Mouse (Mus musculus): ENCODE results near the gene Acsf3. TPM values are rescaled to one million over a fixed set of nuclear protein-coding genes. Genes with fewer than 3 reads are reported as not detected.
A peak's percentile ranks its signal among the peaks of the same experiment; 100 is the strongest.

The Acsf3 gene
- total and polyA plus RNA-seq, 2 experiments from 2014 or later = 18.9 to 22.1 TPM

DNA sequence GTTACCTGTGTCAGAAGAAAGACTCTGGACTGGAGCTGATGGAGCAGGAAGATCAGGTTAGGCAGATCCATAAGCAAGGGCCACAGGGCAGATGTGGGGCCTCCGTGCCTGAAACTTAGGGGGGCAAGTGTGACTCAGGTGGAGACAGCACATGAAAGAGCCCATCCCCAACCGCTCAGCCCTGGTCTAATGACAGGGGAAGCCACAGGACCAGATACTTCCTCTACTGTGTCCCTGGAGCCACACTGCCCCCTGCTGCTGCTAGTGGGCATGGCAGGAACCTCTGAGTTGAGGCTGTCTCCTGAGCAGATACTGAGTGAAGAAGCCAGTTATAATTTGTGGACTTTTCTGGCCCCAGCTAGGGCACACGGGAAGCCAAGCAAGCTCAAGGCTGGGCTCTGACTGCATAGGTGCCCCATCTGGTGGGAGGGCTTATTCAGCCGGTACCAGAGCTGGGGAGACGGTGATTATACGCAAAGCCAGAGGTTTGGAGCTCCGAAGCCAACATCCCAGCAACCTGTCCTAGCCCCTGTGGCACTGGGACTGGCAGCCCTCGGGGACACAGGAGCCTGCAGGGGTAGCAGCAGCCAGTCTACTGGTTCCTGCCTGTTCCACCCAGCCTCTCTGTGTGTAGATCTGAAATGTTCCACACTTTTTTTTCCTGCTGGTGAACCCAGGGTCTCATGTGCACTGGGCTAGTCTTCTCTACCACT is 55.2 kb downstream of the Acsf3 start:
- no peak overlapping the region for H3K4me3 ChIP-seq (ENCODE audit: low read depth, low read length)
- no peak overlapping the region for H3K4me2 ChIP-seq (ENCODE audit: low read depth, low read length, poor library complexity, severe bottlenecking)
- no peaks in the 10 kb centered on the region for H3K36me3 ChIP-seq (ENCODE audit: insufficient read depth, low read length)
- H3K27ac ChIP-seq (ENCODE audit: low read depth, low read length) = no peak overlapping the region
- no peaks in the 10 kb centered on the region for H3K9me3 ChIP-seq (ENCODE audit: low read length)
- ATAC-seq (ENCODE audit: low FRiP score) (peak; percentile 69), DNase-seq (ENCODE audit: low spot score) (peak; percentile 89)
- WGBS = 37% methylated on average over 8 of the region's 8 CpGs
- no peak overlapping the region for H3K9ac ChIP-seq (replicated peaks; ENCODE audit: low read length, poor library complexity, severe bottlenecking)
- TF ChIP-seq CTCF (IDR thresholded peaks at IDR 0.05) = peak; percentile 99
- no peaks in the 10 kb centered on the region for H3K4me1 ChIP-seq (ENCODE audit: insufficient read depth, low read length)
- H3K27me3 ChIP-seq (ENCODE audit: insufficient read depth, low read length) = no peaks in the 10 kb centered on the region

GRCm38 (mm10) chr8:122834416-122834815 is 59.1 kb downstream of the Acsf3 start:
- Histone ChIP-seq H3K4me1 (ENCODE audit: insufficient read depth, low read length) (no peaks in the 10 kb centered on the region), H3K36me3 (ENCODE audit: insufficient read depth, low read length) (no peaks in the 10 kb centered on the region), H3K4me2 (ENCODE audit: low read depth, low read length, poor library complexity, severe bottlenecking) (no peak overlapping the region), H3K9ac (replicated peaks; ENCODE audit: low read length, poor library complexity, severe bottlenecking) (no peak overlapping the region), H3K4me3 (ENCODE audit: low read depth, low read length) (no peak overlapping the region), H3K27ac (ENCODE audit: low read depth, low read length) (no peak overlapping the region), H3K27me3 (ENCODE audit: insufficient read depth, low read length) (no peaks in the 10 kb centered on the region), H3K9me3 (ENCODE audit: low read length) (no peaks in the 10 kb centered on the region)
- ATAC-seq (ENCODE audit: low FRiP score) (no peak), DNase-seq (ENCODE audit: low spot score) (no peak)
- WGBS = 92% methylated on average over 8 of the region's 8 CpGs
- TF ChIP-seq CTCF (IDR thresholded peaks at IDR 0.05) = no peak

- TF ChIP-seq CTCF (IDR thresholded peaks at IDR 0.05) = peak; percentile 82
- H3K27ac ChIP-seq (ENCODE audit: low read depth, low read length) = no peak overlapping the region
- 29% methylated on average over 8 of the region's 8 CpGs for WGBS
These were observed 59.7 kb downstream of the Acsf3 start for GRCm38 (mm10) chr8:122834971-122835370.

GRCm38 (mm10) chr8:122836199-122836598 is 60.9 kb downstream of the Acsf3 start:
- Histone ChIP-seq H3K4me3 (ENCODE audit: low read depth, low read length) (no peak overlapping the region), H3K36me3 (ENCODE audit: insufficient read depth, low read length) (no peaks in the 10 kb centered on the region), H3K9ac (replicated peaks; ENCODE audit: low read length, poor library complexity, severe bottlenecking) (no peak overlapping the region), H3K27me3 (ENCODE audit: insufficient read depth, low read length) (no peaks in the 10 kb centered on the region), H3K27ac (ENCODE audit: low read depth, low read length) (no peak overlapping the region), H3K4me2 (ENCODE audit: low read depth, low read length, poor library complexity, severe bottlenecking) (no peak overlapping the region), H3K9me3 (ENCODE audit: low read length) (no peaks in the 10 kb centered on the region), H3K4me1 (ENCODE audit: insufficient read depth, low read length) (no peaks in the 10 kb centered on the region)
- ATAC-seq (ENCODE audit: low FRiP score) (no peak), DNase-seq (ENCODE audit: low spot score) (no peak)
- no peak for TF ChIP-seq CTCF (IDR thresholded peaks at IDR 0.05)
- 88% methylated on average over 12 of the region's 12 CpGs for WGBS

More at GRCm38 (mm10) chr8:122834971-122835370, 59.7 kb downstream of the Acsf3 start:
- H3K27me3 ChIP-seq (ENCODE audit: insufficient read depth, low read length) = no peaks in the 10 kb centered on the region
- DNase-seq (ENCODE audit: low spot score) (peak; percentile 82), ATAC-seq (ENCODE audit: low FRiP score) (no peak; the same call in 1 of the 2 replicates)
- no peaks in the 10 kb centered on the region for H3K4me1 ChIP-seq (ENCODE audit: insufficient read depth, low read length)
- H3K4me3 ChIP-seq (ENCODE audit: low read depth, low read length) = no peak overlapping the region
- H3K9me3 ChIP-seq (ENCODE audit: low read length) = no peaks in the 10 kb centered on the region
- no peaks in the 10 kb centered on the region for H3K36me3 ChIP-seq (ENCODE audit: insufficient read depth, low read length)
- H3K9ac ChIP-seq (replicated peaks; ENCODE audit: low read length, poor library complexity, severe bottlenecking) = no peak overlapping the region
- no peak overlapping the region for H3K4me2 ChIP-seq (ENCODE audit: low read depth, low read length, poor library complexity, severe bottlenecking)

- no peak overlapping the region for H3K4me3 ChIP-seq (ENCODE audit: low read depth, low read length)
- WGBS = 92% methylated on average over 13 of the region's 13 CpGs
These were observed 61.4 kb downstream of the Acsf3 start for GRCm38 (mm10) chr8:122836696-122837095.

GRCm38 (mm10) chr8:122844161-122844560 is 68.9 kb downstream of the Acsf3 start:
- Histone ChIP-seq H3K4me3 (ENCODE audit: low read depth, low read length) (no peak overlapping the region), H3K4me1 (ENCODE audit: insufficient read depth, low read length) (no peaks in the 10 kb centered on the region), H3K9me3 (ENCODE audit: low read length) (no peaks in the 10 kb centered on the region), H3K27me3 (ENCODE audit: insufficient read depth, low read length) (no peaks in the 10 kb centered on the region), H3K27ac (ENCODE audit: low read depth, low read length) (no peak overlapping the region), H3K9ac (replicated peaks; ENCODE audit: low read length, poor library complexity, severe bottlenecking) (no peak overlapping the region), H3K36me3 (ENCODE audit: insufficient read depth, low read length) (no peaks in the 10 kb centered on the region), H3K4me2 (ENCODE audit: low read depth, low read length, poor library complexity, severe bottlenecking) (no peak overlapping the region)
- TF ChIP-seq CTCF (IDR thresholded peaks at IDR 0.05) = no peak
- no peak for ATAC-seq (ENCODE audit: low FRiP score)
- DNase-seq (ENCODE audit: low spot score) = no peak
- 68% methylated on average over 3 of the region's 3 CpGs for WGBS

More at GRCm38 (mm10) chr8:122836696-122837095, 61.4 kb downstream of the Acsf3 start:
- Histone ChIP-seq H3K4me2 (ENCODE audit: low read depth, low read length, poor library complexity, severe bottlenecking) (no peak overlapping the region), H3K9me3 (ENCODE audit: low read length) (no peaks in the 10 kb centered on the region), H3K4me1 (ENCODE audit: insufficient read depth, low read length) (no peaks in the 10 kb centered on the region), H3K9ac (replicated peaks; ENCODE audit: low read length, poor library complexity, severe bottlenecking) (no peak overlapping the region), H3K27me3 (ENCODE audit: insufficient read depth, low read length) (no peaks in the 10 kb centered on the region), H3K36me3 (ENCODE audit: insufficient read depth, low read length) (no peaks in the 10 kb centered on the region), H3K27ac (ENCODE audit: low read depth, low read length) (no peak overlapping the region)
- TF ChIP-seq CTCF (IDR thresholded peaks at IDR 0.05) = no peak
- ATAC-seq (ENCODE audit: low FRiP score) (no peak), DNase-seq (ENCODE audit: low spot score) (no peak)
